Mouse (Mus musculus) limb, embryonic 15.5 days (tissue): ENCODE measurements around the gene Tnnt3. TPM values are rescaled to one million over a fixed set of nuclear protein-coding genes. Genes with fewer than 3 reads are reported as not detected.
A peak's percentile ranks its signal among the peaks of the same experiment; 100 is the strongest.

Experiments
- ATAC-seq: fragments of 200-750 bp; cut with Nextera tagmentation; 2 replicates; pipeline ENCODE4 v1.8.0; 2017; ENCODE audit warnings: low read depth, moderate TSS enrichment; ENCODE audit not compliant: insufficient number of reproducible peaks, low FRiP score, low TSS enrichment
- H3K27ac ChIP-seq: fragments of 300-500 bp; sonication (generic); 2 replicates; pipeline ENCODE4 v1.5.1; 2015; ENCODE audit warnings: moderate library complexity, mild to moderate bottlenecking, inconsistent platforms
- H3K27me3 ChIP-seq: fragments of 300-500 bp; sonication (generic); 2 replicates; pipeline ENCODE4 v1.6.1; 2015; ENCODE audit warnings: inconsistent platforms
- H3K36me3 ChIP-seq: fragments of 300-500 bp; sonication (generic); 2 replicates; pipeline ENCODE4 v1.6.1; 2015; ENCODE audit warnings: inconsistent platforms
- H3K4me1 ChIP-seq: fragments of 300-500 bp; sonication (generic); 2 replicates; pipeline ENCODE4 v1.6.1; 2015; ENCODE audit warnings: inconsistent platforms
- H3K4me2 ChIP-seq: fragments of 300-500 bp; sonication (generic); 2 replicates; pipeline ENCODE4 v1.6.1; 2015; ENCODE audit warnings: mild to moderate bottlenecking, inconsistent platforms
- H3K4me3 ChIP-seq: fragments of 300-500 bp; sonication (generic); 2 replicates; pipeline ENCODE4 v1.5.1; 2015; ENCODE audit warnings: mild to moderate bottlenecking, inconsistent platforms
- H3K9ac ChIP-seq: fragments of 300-500 bp; sonication (generic); 2 replicates; pipeline ENCODE4 v1.6.1; 2015; ENCODE audit warnings: inconsistent platforms
- H3K9me3 ChIP-seq: fragments of 300-500 bp; sonication (generic); 2 replicates; pipeline ENCODE4 v1.6.1; 2016; ENCODE audit warnings: inconsistent platforms
- WGBS: fragments of 180-500 bp; shearing (Covaris S2); methylation state at CpG from one replicate; pipeline ENCODE4 v1.1.7; 2015; 5-methylcytosine and 5-hydroxymethylcytosine counted together
- polyA plus RNA-seq: library from polyadenylated mRNA; unstranded; fragments of >200 nt; fragmentation: Nextera tagmentation; extraction: Ambion mirVana; gene quantifications from 2 replicates; pipeline ENCODE4 v1.2.1, GENCODE M21; 2015

The Tnnt3 gene
- polyA plus RNA-seq, 1 experiment from 2014 or later, result 154 TPM

DNA sequence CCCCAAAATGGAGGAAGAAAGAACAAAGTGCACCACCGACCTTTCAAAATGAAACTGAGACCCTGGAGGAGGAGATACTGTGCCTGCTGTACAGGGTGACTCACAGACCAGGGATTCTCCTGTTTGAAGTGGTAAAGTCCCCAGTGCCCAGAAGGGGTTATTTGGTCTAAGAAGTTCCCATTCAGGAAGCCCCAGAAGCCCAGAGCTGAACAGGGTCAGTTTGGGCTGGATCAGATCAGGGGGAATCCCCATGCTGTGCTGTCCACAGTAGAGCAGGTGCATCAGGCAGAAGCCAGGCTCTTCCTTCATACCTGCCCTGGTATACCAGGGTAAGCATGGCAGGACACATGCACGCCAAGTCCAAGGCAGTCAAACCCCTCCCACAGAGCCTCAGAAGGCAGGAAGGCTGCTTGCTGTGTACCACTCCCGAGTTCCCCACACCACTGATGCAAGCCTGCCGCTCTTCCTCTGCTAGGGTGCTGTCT lies 36.0 kb upstream of the Tnnt3 start:
- 0 out of 2 replicates have a peak, but pooled peaks have one; percentile 5 for ATAC-seq
- 64% methylated on average over 4 of the region's 4 CpGs for WGBS
- H3K4me1 ChIP-seq, result peaks cover 20% of the 10 kb centered on the region
- no peaks in the 10 kb centered on the region for H3K36me3 ChIP-seq
- no peaks in the 10 kb centered on the region for H3K27me3 ChIP-seq
- peak overlapping the region; percentile 57 for H3K27ac ChIP-seq
- H3K9me3 ChIP-seq, result no peaks in the 10 kb centered on the region
- H3K4me2 ChIP-seq, result no peak overlapping the region
- H3K9ac ChIP-seq, result no peak overlapping the region
- no peak overlapping the region for H3K4me3 ChIP-seq

DNA sequence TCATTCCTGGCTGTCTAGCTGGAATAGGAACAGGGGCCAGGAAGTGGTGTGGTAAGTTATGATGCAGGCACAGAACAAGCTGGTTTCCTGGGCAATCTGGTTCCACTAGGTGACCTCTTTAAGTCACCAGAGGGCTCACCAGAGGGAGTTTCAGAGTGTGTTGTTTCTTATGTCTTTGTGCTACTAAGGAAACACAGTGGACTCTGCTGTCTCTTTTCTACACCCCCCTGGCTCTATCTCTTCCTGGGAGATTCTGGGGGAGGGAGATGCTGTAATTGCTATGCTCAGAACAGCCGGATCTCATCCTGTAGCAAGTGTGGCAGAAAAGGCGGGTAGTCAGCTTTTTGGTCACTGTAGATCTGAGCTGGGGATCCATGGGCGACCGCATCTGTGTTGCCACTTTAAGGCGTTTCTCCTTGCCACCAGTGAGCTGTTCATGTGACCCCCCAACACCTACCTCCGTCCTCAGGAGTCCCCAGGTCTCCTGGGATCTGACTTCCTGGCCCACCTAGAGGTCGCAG lies 28.4 kb upstream of the Tnnt3 start:
- H3K4me1 ChIP-seq, result peaks cover 45% of the 10 kb centered on the region
- H3K9ac ChIP-seq, result no peak overlapping the region
- no peaks in the 10 kb centered on the region for H3K27me3 ChIP-seq
- H3K4me3 ChIP-seq, result no peak overlapping the region
- H3K4me2 ChIP-seq, result no peak overlapping the region
- no peak for ATAC-seq
- H3K27ac ChIP-seq, result peak overlapping the region; percentile 72
- no peaks in the 10 kb centered on the region for H3K9me3 ChIP-seq
- 76% methylated on average over 7 of the region's 7 CpGs for WGBS
- no peaks in the 10 kb centered on the region for H3K36me3 ChIP-seq

DNA sequence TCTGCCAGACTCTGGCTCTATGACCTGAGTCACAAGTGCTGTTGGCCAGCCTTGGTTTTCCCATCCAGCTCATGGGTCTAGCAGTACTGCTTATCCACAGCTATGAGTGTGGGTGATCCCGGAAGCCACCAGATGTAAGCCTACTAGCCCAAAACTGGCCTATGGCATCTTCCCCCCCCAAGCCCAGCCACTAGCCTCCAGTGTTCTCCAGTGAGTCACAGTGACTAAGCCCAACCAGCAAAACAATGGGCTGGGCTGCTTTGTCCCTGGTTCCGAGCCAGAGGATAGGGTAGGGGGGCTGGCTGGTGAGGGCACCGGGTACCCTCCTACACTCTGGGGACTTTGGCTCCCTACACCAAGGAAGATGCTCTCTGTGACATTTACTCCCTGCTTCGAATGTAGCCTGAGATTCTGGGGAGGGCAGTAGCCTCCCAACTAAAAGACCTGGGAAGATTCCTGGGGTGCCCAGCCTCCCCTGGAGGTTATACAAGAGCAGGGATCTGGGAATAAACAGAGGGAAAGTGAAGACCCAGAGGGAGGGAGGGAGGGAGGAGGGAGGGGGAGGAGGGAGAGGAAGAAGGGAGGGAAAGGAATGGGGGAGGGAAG lies 27.7 kb upstream of the Tnnt3 start:
- 25% methylated on average over 4 of the region's 4 CpGs for WGBS
- Histone ChIP-seq H3K9ac (no peak overlapping the region), H3K27me3 (no peaks in the 10 kb centered on the region), H3K4me2 (no peak overlapping the region), H3K4me3 (no peak overlapping the region), H3K9me3 (no peaks in the 10 kb centered on the region), H3K4me1 (peaks cover 48% of the 10 kb centered on the region), H3K27ac (peak overlapping the region; percentile 83), H3K36me3 (no peaks in the 10 kb centered on the region)
- no peak for ATAC-seq

DNA sequence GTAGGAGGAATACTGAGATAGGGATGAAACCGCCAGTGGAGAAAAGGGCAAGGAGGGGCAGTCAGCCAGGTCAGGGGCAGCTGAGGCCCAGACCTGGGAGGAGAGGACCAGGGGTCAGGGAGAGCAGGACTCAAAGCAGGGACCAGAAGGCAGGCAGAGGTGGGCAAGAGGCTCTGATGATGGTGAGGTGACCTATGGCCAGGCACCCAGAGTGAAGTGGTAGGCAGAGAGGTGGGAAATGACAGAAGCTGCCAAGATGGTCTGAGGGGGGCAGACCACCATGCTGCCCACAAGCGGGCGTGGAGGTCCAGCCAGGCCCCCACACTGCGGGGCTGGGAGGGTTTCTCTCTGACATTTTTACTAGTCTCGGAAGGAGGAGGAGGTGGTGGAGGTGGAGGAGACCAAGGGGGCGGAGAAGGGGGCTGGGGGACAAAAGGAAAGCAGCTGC lies 27.2 kb upstream of the Tnnt3 start:
- H3K36me3 ChIP-seq, result no peaks in the 10 kb centered on the region
- WGBS, result 22% methylated on average over 6 of the region's 6 CpGs
- H3K27ac ChIP-seq, result peak overlapping the region; percentile 83
- no peak overlapping the region for H3K9ac ChIP-seq
- H3K4me2 ChIP-seq, result peak overlapping the region; percentile 34
- 0 out of 2 replicates have a peak, but pooled peaks have one; percentile 15 for ATAC-seq
- H3K27me3 ChIP-seq, result no peaks in the 10 kb centered on the region
- H3K4me3 ChIP-seq, result peak overlapping the region; percentile 15; the same call in 1 of the 2 replicates
- H3K9me3 ChIP-seq, result no peaks in the 10 kb centered on the region
- H3K4me1 ChIP-seq, result peaks cover 50% of the 10 kb centered on the region

DNA sequence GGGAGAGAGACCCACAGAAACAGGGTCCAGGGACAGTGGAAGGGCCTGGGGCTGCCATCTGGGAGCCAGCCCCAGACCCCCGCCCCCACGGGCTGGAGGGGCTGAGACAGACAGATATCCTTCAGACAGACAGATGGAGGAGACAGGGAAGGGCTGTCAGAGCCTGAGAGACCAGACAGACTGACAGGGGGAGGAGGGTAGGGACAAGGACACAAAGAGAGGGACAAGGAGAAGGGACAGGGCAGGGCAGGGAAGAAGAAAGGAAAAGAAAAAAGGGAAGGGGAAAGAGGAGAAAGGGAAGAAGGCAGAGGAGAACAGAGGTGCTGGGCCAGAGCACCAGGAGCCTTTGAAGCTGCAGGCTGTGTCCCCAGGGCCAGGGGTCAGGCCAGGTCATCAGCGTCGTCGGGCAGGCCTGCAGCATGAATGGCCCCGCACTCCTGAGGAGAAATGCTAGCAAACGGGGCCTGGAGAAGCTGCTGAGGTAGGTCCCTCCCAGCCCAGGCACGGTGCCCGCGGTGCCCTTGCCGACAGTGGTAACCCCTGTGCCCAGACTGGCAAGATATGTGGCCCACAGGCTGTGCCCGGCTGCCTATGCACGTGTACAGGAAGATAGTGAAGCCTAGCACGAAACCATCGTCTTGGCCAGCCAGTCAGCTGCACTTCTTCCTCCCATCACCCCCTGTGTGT lies 26.6 kb upstream of the Tnnt3 start:
- H3K36me3 ChIP-seq, result no peaks in the 10 kb centered on the region
- ATAC-seq, result 0 out of 2 replicates have a peak, but pooled peaks have one; percentile 5
- no peaks in the 10 kb centered on the region for H3K27me3 ChIP-seq
- peak overlapping the region; percentile 83 for H3K27ac ChIP-seq
- WGBS, result 27% methylated on average over 15 of the region's 15 CpGs
- peak overlapping the region; percentile 34 for H3K4me2 ChIP-seq
- no peaks in the 10 kb centered on the region for H3K9me3 ChIP-seq
- H3K9ac ChIP-seq, result peak overlapping the region; percentile 23; the same call in 1 of the 2 replicates
- H3K4me1 ChIP-seq, result peaks cover 56% of the 10 kb centered on the region
- H3K4me3 ChIP-seq, result peak overlapping the region; percentile 15

- no peak overlapping the region for H3K9ac ChIP-seq
- H3K4me3 ChIP-seq, result no peak overlapping the region
- ATAC-seq, result no peak
- H3K4me1 ChIP-seq, result peaks cover 63% of the 10 kb centered on the region
- no peaks in the 10 kb centered on the region for H3K9me3 ChIP-seq
- no peaks in the 10 kb centered on the region for H3K27me3 ChIP-seq
- no peaks in the 10 kb centered on the region for H3K36me3 ChIP-seq
- 89% methylated on average over 4 of the region's 4 CpGs for WGBS
- H3K4me2 ChIP-seq, result peak overlapping the region; percentile 34; the same call in 1 of the 2 replicates
- 0 out of 2 replicates have a peak overlapping the region, but pooled peaks have one; percentile 83 for H3K27ac ChIP-seq
These were observed 25.7 kb upstream of the Tnnt3 start for GRCm38 (mm10) chr7:142472936-142473335.

- H3K9ac ChIP-seq, result no peak overlapping the region
- ATAC-seq, result no peak
- H3K4me3 ChIP-seq, result no peak overlapping the region
- 88% methylated on average over 2 of the region's 2 CpGs for WGBS
- peaks cover 63% of the 10 kb centered on the region for H3K4me1 ChIP-seq
- H3K4me2 ChIP-seq, result no peak overlapping the region
- no peaks in the 10 kb centered on the region for H3K36me3 ChIP-seq
- H3K27ac ChIP-seq, result 0 out of 2 replicates have a peak overlapping the region, but pooled peaks have one; percentile 23
- no peaks in the 10 kb centered on the region for H3K9me3 ChIP-seq
- no peaks in the 10 kb centered on the region for H3K27me3 ChIP-seq
These were observed 25.2 kb upstream of the Tnnt3 start for GRCm38 (mm10) chr7:142473476-142473875.

- Histone ChIP-seq H3K4me2 (peak overlapping the region; percentile 12; the same call in 1 of the 2 replicates), H3K27ac (peak overlapping the region; percentile 27; the same call in 1 of the 2 replicates), H3K9me3 (no peaks in the 10 kb centered on the region), H3K9ac (no peak overlapping the region), H3K4me1 (peaks cover 66% of the 10 kb centered on the region), H3K27me3 (no peaks in the 10 kb centered on the region), H3K36me3 (no peaks in the 10 kb centered on the region), H3K4me3 (no peak overlapping the region)
- no peak for ATAC-seq
- WGBS, result 74% methylated on average over 14 of the region's 14 CpGs
These were observed 23.8 kb upstream of the Tnnt3 start for GRCm38 (mm10) chr7:142474799-142475198.

GRCm38 (mm10) chr7:142475641-142476040 lies 23.0 kb upstream of the Tnnt3 start:
- no peak for ATAC-seq
- Histone ChIP-seq H3K4me1 (peaks cover 68% of the 10 kb centered on the region), H3K27ac (peak overlapping the region; percentile 27), H3K9me3 (no peaks in the 10 kb centered on the region), H3K4me3 (0 out of 2 replicates have a peak overlapping the region, but pooled peaks have one; percentile 4), H3K36me3 (no peaks in the 10 kb centered on the region), H3K4me2 (no peak overlapping the region), H3K27me3 (no peaks in the 10 kb centered on the region), H3K9ac (no peak overlapping the region)
- WGBS, result 79% methylated on average over 7 of the region's 7 CpGs

- H3K9me3 ChIP-seq, result no peaks in the 10 kb centered on the region
- H3K27ac ChIP-seq, result peak overlapping the region; percentile 17; the same call in 1 of the 2 replicates
- H3K4me1 ChIP-seq, result peaks cover 68% of the 10 kb centered on the region
- no peaks in the 10 kb centered on the region for H3K27me3 ChIP-seq
- no peak overlapping the region for H3K4me2 ChIP-seq
- H3K9ac ChIP-seq, result no peak overlapping the region
- no peaks in the 10 kb centered on the region for H3K36me3 ChIP-seq
- 79% methylated on average over 5 of the region's 5 CpGs for WGBS
- no peak for ATAC-seq
- no peak overlapping the region for H3K4me3 ChIP-seq
These were observed 22.4 kb upstream of the Tnnt3 start for GRCm38 (mm10) chr7:142476271-142476670.

GRCm38 (mm10) chr7:142476795-142477452 lies 21.7 kb upstream of the Tnnt3 start:
- H3K36me3 ChIP-seq, result no peaks in the 10 kb centered on the region
- H3K4me3 ChIP-seq, result no peak overlapping the region
- H3K27me3 ChIP-seq, result no peaks in the 10 kb centered on the region
- 76% methylated on average over 13 of the region's 13 CpGs for WGBS
- H3K27ac ChIP-seq, result peak overlapping the region; percentile 17
- ATAC-seq, result no peak
- H3K4me1 ChIP-seq, result peaks cover 68% of the 10 kb centered on the region
- no peaks in the 10 kb centered on the region for H3K9me3 ChIP-seq
- H3K9ac ChIP-seq, result no peak overlapping the region
- no peak overlapping the region for H3K4me2 ChIP-seq
